Mouse (Mus musculus) common myeloid progenitor, adult 5-6 weeks (primary cell): ENCODE data around the gene Tmem191c. TPM values are rescaled to one million over a fixed set of nuclear protein-coding genes. Genes with fewer than 3 reads are reported as not detected.
"Not testable (repeated sequence)": the region's sequence is repeated elsewhere in the genome, so short reads cannot be mapped to it uniquely, and the experiment has no call there.

Source experiments
- ATAC-seq: replicated peaks from 2 replicates; pipeline ENCODE4 v1.8.0; 2016; ENCODE audit warnings: low read depth, mild to moderate bottlenecking, moderate TSS enrichment, inconsistent platforms; ENCODE audit not compliant: poor library complexity, severe bottlenecking
- total RNA-seq: library from RNA; stranded (forward); fragments of 200-1000, 187-1606 nt; gene quantifications from 2 replicates; pipeline ENCODE4 v1.2.3, GENCODE M21; 2017

The Tmem191c gene
- 4.1 and 10.6 TPM in 2 replicates for total RNA-seq

GRCm38 (mm10) chr16:17275721-17276120 lies at the start of gene Tmem191c:
Gene Tmem191c (plus strand): TSS chr16:17276077.
- ATAC-seq = no peak

GRCm38 (mm10) chr16:17226496-17226895 lies 49.4 kb upstream of the Tmem191c start:
- ATAC-seq = no peak

GRCm38 (mm10) chr16:17231523-17231922 lies 44.4 kb upstream of the Tmem191c start:
- ATAC-seq = not testable (repeated sequence)

- peak; percentile 93 for ATAC-seq
Measured at GRCm38 (mm10) chr16:17232794-17233701, 42.8 kb upstream of the Tmem191c start, which contains the start of gene Hic2. Gene Hic2 (plus strand): TSS chr16:17233572.

GRCm38 (mm10) chr16:17233702-17234498 lies 42.0 kb upstream of the Tmem191c start:
- peak; percentile 35 for ATAC-seq

GRCm38 (mm10) chr16:17234499-17234895 lies 41.4 kb upstream of the Tmem191c start:
- ATAC-seq = 0 out of 2 replicates have a peak, but pooled peaks have one; percentile 14

GRCm38 (mm10) chr16:17234916-17235665 lies 40.8 kb upstream of the Tmem191c start:
- no peak for ATAC-seq

- ATAC-seq = no peak; the same call in 1 of the 2 replicates
Measured at GRCm38 (mm10) chr16:17237634-17238033, 38.2 kb upstream of the Tmem191c start.

- ATAC-seq = no peak
Measured at GRCm38 (mm10) chr16:17239409-17239808, 36.5 kb upstream of the Tmem191c start.

GRCm38 (mm10) chr16:17243731-17244130 lies 32.1 kb upstream of the Tmem191c start:
- ATAC-seq = no peak

GRCm38 (mm10) chr16:17244996-17245395 lies 30.9 kb upstream of the Tmem191c start:
- no peak for ATAC-seq

- ATAC-seq = no peak
Measured at GRCm38 (mm10) chr16:17247727-17248126, 28.1 kb upstream of the Tmem191c start.

GRCm38 (mm10) chr16:17249135-17249534 lies 26.7 kb upstream of the Tmem191c start:
- peak; percentile 76 for ATAC-seq

- ATAC-seq = no peak
Measured at GRCm38 (mm10) chr16:17251539-17251938, 24.3 kb upstream of the Tmem191c start.

- peak; percentile 59 for ATAC-seq
Measured at GRCm38 (mm10) chr16:17252086-17252726, 23.7 kb upstream of the Tmem191c start.

- ATAC-seq = no peak
Measured at GRCm38 (mm10) chr16:17252841-17253240, 23.0 kb upstream of the Tmem191c start.

- ATAC-seq = no peak
Measured at GRCm38 (mm10) chr16:17254005-17254597, 21.8 kb upstream of the Tmem191c start.

GRCm38 (mm10) chr16:17255270-17255669 lies 20.6 kb upstream of the Tmem191c start:
- no peak for ATAC-seq

- no peak; the same call in 1 of the 2 replicates for ATAC-seq
Measured at GRCm38 (mm10) chr16:17257359-17257821, 18.5 kb upstream of the Tmem191c start.
